Mouse (Mus musculus) kidney, postnatal 14 days (tissue): ENCODE measurements around the gene Ip6k1.
A peak's percentile ranks its signal among the peaks of the same experiment; 100 is the strongest.

Source experiments
- DNase-seq: peaks from one replicate; pipeline ENCODE4 v3.0.0; 2022; ENCODE audit warnings: mixed read lengths

Ip6k1 gene

DNA sequence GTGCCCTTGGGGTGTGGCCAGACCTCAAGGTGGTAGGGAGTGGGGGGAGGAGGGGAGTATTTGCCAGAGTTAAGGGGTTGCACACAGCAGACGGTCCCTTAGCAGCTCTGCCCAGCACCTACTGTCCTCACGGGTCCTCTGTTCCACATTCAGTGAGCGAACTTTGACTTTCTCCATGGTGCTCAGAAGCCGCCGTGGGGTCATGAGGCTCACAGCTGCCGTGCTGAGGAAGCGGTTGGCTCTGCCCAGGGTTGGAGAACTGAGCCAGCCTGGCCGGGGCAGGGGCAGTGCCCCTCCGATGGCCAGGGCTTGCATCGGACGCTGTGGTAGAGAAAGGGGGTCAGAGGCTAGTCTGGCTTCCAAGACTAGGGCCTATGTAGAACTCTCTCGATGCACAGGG, 61.1 kb downstream of the Ip6k1 start:
- no peak for DNase-seq

DNA sequence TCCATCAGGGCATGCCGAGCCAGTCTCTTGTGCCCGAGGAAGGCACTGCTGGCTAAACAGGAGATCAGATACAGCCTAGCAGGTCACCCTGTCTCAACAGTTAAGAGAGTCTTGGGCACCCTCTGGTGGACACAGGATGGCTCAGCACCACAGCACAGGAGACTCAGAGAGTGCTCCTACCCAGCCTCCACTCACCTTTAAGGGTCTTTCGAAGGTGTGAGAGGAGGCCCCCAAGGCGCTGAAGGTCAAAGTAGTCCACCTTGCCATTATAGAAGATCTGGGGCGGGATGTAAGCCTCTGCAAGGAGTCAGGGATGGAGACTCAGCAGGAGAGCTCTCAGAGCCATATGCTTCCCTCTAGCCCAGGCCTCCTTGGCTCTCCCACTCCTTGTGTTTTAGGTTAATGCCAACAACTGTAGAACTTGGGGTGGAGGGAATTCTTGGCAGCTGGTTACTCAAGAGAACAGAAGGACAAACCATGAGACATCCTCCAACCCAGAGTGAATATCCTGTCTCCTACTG, 63.2 kb downstream of the Ip6k1 start:
- peak; percentile 71 for DNase-seq

DNA sequence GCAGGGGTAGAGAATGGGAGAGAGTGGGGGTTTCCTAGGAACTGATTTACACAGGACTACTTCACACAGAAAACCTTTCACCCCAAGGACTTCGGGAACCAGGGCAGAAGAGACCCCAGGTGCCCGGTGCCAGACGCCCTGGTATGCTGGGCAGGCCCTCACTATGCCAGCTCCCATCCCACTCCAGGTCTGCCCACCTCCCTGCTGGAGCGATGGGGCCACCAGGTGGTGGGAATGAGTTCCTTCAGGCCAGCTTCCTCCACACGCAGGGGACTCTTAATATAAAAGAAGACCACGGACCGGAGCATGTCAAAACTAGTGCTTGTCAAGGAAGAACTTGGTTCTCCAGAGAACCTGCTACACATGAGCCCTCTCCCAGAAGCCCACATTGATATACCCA, 64.9 kb downstream of the Ip6k1 start:
- DNase-seq: no peak

DNA sequence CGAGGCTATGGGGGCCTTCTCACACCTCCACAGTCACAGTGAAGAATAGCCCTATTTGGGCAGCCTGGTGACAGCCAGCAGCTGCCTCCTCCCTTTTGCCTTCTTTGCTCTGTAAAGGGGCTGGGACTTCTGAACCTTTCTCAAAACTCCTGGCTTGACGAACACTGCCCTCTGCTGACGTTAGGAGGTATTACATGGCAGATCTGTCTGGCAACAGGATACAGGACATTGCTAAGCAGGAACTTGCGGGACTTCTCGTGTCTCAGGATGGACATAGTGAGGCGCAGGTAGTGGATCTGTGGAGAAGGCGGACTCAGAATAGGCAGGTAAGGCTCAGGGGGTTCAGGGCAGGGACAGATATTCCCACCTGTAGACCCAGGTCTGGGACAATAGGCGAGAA, 65.6 kb downstream of the Ip6k1 start:
- DNase-seq: peak; percentile 87

DNA sequence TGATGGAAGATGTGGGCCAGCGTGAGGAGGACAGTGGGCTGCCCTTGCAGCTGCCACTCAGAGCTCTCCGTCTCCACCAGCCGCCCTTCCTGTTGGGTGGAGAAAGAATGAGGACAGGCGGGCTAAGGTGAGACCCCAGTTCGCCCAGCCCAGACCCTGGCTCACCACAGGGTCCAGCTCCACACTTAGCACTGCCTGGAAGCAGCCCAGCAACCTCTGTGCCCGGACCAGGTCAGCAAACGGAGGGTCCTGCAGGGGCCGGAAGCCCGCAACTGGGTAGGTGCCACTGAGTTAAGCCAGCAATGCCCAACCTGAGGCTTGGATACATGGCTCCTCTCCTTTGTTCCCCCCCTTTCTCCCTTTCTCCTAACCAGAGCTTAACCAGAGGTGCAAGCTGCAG, 66.7 kb downstream of the Ip6k1 start:
- no peak for DNase-seq

DNA sequence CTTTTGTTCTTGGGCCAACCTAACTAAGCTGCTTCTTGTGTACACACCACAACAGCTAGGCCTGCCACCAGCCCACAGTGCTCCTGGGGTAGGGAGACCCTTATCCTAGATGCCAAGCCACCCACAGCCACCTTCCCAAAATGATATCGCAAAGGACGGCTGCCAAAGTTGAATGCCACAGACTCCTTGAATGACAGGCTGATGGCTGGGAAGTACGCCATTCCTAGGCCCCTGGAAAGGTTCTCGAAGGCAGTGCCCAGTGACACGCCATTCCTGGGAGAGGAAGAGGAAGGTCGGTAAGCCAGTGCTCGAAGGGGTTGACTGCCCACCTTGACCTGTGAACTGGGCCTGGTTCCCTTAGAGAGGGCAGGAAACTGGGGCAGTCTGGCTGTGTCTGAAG, 67.2 kb downstream of the Ip6k1 start:
- no peak for DNase-seq

DNA sequence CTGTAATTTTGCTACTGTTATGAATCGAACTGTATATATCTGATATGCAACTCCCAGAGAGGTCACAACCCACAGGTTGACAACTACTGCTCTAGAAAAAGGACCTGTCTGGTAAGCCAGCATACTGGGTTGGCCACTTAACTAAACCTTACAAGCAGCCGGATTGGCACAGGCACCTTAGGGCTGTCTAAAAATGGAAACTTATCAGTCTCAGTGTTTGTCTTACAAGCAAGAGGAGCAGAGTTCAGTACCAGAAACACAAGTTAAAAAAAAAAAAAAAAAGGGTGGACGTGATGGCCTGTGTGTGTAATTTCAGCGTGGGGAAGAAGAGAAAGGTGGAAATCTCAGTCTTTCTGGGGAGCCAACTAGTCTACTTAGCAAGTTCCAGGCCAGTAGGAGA, 69.5 kb downstream of the Ip6k1 start:
- no peak for DNase-seq

DNA sequence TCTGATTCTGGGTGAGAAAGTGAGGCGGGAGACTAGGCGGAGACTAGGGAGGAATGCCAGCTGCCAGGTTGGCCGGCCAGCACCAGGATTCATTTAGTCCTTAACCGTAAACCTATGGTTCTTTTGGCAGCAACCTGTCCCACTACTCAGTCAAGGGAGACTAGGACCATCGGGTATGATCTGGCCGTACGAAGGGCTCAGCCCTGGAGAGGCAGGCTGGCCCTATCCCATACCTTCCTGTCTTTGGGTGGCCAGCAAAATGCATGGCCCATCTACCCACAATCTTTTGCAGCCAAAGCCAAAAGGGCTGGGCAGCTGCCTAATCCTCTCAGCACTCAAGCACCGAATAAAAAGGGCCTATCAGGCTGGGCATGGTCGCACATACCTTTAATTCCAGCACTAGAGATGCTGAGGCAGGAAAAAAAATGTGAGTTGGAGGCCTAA, 70.2 kb downstream of the Ip6k1 start:
- no peak for DNase-seq

DNA sequence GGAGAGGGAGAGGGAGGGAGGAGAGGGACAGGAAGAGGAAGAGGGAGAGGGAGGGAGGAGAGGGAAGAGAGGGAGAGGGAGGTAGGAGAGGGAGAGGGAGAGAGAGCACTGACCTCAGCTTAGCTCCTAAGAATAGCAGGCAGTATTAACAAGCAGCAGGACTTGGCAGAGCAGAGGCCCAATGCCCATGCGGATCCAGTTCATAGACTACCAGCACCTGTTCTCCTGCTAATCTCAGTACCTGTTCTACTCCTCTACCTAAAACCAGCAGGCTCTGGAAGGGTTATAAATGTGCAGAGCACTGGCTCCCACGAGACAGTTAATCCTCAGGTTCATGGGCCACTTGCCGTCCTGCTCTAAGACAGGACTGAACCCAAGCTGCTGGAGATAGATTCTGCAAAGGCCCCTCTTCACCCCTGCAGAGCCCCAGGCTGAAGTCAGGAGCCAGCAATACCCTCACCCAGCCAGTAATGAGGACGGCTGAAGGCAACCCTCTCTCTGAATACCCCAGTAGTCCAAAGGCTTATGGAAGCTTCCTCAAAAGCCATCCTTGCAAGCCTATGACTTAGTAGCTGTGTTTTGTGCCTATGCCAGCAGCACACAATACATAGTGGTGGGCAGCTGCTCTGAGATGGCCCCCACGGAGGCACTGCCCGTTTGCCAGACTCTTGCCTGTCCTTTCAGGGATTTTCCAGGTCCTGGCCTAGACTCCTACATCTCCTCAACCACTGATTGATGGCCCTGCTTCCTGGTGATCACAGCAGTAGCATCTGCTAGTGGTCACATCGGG, 71.0 kb downstream of the Ip6k1 start:
- DNase-seq: no peak

DNA sequence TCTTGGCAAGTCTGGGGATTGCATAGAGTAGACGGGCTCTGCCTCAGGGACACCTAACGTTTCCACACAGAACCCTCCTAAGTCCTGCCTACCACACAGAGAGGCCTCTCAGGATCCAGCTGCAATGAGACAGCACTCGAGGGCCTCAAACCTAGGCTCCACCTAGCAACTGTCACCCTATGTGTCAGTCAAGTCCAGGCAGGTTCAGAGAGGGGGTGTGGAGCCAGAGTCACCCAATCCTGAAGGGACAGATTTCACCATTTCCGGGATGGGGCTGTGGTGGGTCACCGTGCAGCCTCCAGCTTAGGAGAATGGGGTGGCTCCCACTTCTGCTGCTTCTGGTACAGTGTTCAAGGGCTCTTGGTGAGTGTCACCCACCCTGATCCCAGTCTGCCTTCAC, 77.9 kb downstream of the Ip6k1 start, which contains the start of gene Mst1:
Gene Mst1, plus strand, starts transcription at position 269 of the 400 bp plus-strand sequence.
- DNase-seq: no peak

DNA sequence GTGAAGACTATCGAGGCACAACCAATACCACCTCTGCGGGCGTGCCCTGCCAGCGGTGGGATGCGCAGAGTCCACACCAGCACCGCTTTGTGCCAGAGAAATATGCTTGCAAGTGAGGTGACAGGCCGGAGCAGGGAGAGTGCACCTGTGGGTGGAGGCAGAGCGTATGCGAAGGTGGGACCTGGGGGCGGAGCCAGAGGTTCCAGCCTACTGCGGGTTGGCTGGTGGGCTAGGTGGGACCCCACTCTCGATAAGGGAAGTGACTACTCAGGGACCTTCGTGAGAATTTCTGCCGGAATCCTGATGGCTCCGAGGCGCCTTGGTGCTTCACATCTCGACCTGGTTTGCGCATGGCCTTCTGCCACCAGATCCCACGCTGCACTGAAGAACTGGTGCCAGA, 80.2 kb downstream of the Ip6k1 start:
- DNase-seq: no peak

DNA sequence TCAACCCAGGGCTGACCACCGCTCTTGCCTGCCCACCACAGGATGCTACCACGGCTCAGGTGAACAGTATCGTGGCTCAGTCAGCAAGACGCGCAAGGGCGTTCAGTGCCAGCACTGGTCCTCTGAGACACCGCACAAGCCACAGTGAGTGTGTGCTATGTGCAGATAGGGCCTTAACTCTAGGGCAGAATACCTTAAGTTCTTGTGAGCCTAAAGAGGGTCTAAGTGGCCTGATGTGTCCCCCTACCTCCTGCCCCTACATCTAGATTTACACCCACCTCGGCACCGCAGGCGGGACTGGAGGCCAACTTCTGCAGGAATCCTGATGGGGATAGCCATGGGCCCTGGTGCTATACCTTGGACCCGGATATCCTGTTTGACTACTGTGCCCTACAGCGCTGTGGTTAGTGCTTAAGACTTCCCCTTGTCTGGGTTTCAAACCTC, 80.7 kb downstream of the Ip6k1 start, which contains the start of gene Rnf123:
Gene Rnf123, minus strand, starts transcription at position 359 of the 444 bp plus-strand sequence.
- DNase-seq: no peak

DNA sequence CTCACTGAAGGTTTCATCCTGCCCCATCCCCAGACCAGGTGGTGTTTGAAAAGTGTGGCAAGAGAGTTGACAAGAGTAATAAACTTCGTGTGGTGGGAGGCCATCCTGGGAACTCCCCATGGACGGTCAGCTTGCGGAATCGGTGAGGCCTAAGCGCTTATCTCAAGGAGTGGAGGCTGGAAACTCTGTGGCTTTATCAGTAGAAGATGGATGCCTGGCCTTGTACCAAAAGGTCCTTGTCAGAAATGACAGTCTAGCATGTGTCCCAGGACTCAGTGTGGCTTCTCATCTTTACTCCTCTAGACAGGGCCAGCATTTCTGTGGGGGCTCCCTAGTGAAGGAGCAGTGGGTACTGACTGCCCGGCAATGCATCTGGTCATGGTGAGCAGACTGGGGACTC, 81.3 kb downstream of the Ip6k1 start:
- DNase-seq: no peak

DNA sequence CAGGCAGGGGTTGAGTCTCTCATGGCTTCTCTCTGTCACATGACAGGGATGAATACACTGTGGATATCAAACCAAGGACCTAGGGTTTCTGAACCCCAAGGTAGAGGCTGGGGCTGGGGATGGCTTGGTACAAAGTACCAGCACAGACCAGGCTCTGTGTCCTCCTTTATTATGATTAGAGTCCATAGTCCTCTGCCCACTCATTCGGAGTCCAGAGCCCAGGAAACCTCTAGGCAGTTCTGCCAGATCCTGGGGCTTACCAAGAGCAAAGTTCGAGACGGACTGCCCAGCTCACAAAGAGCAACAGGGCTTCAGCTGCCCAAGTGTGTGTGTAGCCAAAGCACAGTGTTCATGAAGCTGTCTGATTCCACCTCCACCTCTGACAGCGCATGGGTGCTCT, 83.0 kb downstream of the Ip6k1 start:
- peak; percentile 55 for DNase-seq

DNA sequence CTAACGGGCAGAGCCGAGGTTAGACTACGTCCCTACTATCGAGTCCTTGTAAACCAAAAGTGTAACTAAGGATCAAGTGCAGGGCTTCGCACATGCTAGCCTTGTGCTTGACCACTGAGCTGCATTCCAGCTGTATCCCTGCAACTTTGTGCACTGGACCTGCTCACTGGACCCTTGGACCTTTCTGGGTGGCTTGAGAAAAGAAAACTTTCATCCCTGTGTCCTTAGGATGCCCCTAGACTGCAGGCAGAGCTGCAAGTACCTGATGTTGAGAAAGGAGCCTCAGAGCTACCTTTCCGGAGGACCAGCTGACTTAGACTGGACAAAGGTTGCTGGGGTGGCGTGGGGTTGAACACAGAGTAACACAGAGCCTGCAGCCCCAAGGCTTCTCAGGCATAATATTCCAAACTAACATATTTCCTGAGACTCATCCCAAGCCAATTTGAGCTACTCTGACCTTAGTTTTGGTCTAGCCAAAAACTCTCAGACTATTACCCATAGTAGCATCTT, 88.4 kb downstream of the Ip6k1 start:
- DNase-seq: peak; percentile 74

DNA sequence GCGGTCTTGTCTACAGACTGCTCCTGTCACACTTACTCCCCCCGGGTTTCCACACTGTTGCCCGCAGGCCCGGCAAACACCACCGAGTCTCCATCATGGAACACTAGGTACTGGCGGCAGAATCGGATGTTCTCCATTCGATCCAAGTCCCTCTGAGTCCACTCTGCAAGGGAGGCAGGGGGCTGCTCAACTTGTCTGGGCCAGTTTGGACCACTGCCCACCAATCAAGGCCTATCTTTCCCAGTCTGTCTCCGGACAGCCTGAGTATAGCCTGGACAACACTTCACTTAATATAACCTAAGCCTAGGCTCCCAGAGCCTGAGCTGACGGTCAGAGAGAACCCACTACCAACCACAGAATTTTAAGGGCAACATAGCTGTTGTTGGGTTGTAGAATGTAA, 91.3 kb downstream of the Ip6k1 start:
- no peak for DNase-seq

DNA sequence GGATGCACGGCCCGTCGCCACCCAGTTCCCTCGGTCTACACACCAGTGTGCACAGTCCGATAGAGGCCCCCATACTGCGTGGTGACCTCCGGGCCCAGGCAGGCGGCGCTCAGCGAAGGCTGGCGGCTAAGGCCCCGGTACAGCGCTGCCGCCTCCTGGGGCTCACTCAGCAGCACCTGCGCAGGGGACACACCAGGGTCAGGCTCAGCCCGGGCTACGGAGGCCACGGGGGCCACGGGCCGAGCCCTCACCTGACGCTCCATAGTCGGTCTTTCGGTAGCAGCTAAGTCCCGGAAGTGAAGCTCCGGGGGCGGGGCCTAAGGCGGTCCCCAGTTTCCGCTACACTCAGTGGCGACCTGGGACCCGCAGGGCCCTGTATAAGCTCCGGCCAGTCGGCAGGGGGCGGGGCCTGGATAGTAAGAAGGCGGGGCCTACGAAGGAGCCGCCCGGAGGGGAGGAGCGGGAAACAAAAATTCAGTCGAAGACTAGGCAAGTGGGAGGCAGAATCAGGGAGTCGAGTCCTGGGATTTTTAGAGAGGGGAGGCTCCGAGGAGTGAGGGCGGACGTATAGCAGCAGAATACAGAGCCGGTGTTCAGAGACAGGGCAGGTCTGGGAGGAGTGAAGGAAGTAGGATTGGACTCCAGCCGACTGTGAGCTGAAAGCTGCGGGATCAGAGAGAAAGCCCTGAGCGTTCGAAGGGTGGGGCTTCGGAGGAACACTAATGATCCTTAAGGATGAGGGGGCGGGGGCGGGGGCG, 92.1 kb downstream of the Ip6k1 start, which contains the start of gene Apeh:
Gene Apeh, minus strand, starts transcription at position 423 of the 758 bp plus-strand sequence.
- DNase-seq: peak; percentile 98

DNA sequence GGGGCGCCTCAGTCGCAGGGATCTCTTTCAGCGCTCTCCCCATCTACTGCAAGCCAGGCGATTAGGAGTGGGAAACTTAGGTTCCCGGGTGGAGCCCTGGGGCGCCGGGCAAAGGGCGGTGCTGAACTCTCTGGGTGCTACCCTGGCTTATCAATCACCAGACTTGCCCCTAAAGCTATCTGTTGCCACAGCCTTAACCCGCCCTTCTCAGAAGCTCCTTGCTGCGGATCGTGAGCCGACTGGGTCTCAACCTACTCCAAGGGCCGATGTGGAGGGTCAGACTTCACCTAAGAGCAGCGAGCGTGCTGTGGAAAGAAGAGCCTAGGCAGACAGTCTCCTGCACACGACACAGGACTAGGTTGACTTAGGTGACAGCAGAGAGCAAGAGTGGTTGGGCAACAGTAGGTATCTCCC, 92.7 kb downstream of the Ip6k1 start:
- DNase-seq: no peak

DNA sequence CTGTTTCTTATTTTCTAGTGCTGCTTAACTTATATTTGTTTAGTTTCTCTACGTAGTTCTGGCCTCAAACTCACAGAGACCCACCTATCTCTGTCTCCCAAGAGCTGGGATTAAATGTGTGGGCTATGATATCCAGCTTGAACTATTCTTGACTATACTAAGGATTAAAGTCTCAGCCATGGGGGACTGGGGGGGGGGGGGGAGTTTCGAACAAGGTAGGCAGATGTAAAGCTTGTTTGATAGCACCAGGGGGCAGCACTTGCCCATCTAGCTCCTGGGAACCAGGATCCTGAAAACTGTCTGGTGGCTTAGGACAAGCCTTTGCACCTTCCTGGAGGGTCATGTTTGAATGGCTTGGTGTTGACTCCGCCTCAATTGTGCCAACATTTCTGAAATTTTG, 93.2 kb downstream of the Ip6k1 start:
- peak; percentile 83 for DNase-seq

DNA sequence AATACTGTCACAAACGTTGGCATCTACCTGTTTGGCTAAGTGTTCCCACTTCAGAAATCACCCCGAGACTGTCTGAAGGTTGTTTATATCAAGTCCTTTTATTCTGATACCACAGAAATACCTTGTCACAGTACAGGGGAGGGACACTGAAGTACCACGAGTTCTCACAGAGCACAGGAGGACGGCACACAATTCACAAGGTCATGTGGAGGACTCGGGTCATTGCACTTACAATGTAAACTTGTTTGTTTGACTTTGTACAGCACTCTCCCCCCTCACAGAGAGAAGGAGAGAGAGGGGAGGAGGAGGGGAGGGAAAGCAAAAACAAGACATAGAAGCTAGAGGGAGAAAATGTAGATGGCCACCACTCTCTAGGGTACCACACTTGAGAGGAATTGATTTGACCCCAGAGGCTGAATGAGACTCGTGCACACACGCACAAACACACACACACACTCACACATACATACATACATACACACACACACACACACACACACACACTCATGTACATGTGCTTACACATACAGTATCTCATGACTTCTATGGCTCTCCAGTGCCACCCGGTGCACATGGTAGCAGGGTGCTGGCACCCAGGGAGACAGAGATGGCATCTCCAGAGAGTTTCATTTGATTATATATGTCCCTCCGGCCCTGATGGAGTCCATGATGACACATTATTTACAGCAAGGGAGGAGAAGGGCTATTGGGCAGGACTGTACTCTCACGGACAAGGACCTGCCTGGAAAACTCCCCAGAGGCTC, 93.8 kb downstream of the Ip6k1 start:
- no peak for DNase-seq
